Comparison of ENCODE assay signal across 9 mouse cellular contexts in the genomic region with DNA sequence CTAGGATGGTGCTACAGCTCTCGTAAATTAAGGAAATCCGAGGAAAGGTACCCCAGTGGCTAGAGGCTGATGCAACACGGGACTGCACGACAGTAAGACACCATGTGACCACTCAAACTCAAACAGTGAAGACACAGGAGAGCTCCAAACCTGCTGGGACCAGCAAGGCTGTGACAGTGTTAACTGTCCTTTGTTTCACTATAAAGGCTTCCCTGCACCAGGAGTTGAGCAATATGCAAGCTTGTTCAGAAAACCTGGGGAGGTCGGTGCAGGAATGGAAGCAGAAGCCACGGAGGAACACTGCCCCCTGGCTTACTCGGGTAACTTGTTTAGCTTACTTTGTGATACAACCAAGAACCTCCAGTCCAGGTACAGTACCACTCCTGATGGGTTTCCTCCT. TPM values are rescaled to one million over a fixed set of nuclear protein-coding genes. Genes with fewer than 3 reads are reported as not detected.
A peak's percentile ranks its signal among the peaks of the same experiment; 100 is the strongest.
DNase-seq lines count a peak whose midpoint lies in the region; TF ChIP-seq lines count a peak whose summit lies in the region.
"Had no signal": no experiment of that assay in that cellular context is flagged by ENCODE, and none has a peak within 500 bp of the region (broad histone marks: within the 10 kb centered on the region; RNA-seq: fewer than 3 reads in every experiment).

No protein-coding gene starts in this region.

- 14% methylated on average over 7 of the region's 7 CpGs for WGBS in bone marrow, adult 2 months

- H3K4me3 ChIP-seq in bone marrow, adult 2 months (replicated peaks; ENCODE audit: control insufficient read depth, low read depth, low read length), result peak overlapping the region; percentile 31

- H3K27ac ChIP-seq in bone marrow, adult 2 months (ENCODE audit: control insufficient read depth, insufficient read depth, low read depth, low read length, poor library complexity), result no peak overlapping the region

- no peak for TF ChIP-seq POLR2A in bone marrow, adult 2 months (IDR thresholded peaks at IDR 0.05; ENCODE audit: borderline replicate concordance, control insufficient read depth, low read depth, low read length)

- peak; percentile 33 for DNase-seq in adrenal gland, postnatal 14 days
- DNase-seq in adrenal gland, postnatal 4 days (ENCODE audit: low spot score in 2 of 2), result no peak
- peak; percentile 19 for DNase-seq in 3134 (ENCODE audit: extremely low read depth, insufficient read length, low spot score)
- peak; percentile 53 for DNase-seq in lung, postnatal 25 days (ENCODE audit: low spot score)
- no peak for DNase-seq in ovary, adult 18-20 months (ENCODE audit: low spot score)
- no peak for DNase-seq in frontal cortex, adult 2 months (ENCODE audit: extremely low spot score in 1 of 2, low spot score in 1 of 2)
- DNase-seq in gastrocnemius, adult 18-20 months (ENCODE audit: low spot score), result no peak
- DNase-seq: gastrocnemius, postnatal 14 days had no signal

- H3K4me1 ChIP-seq in bone marrow, adult 2 months (ENCODE audit: control insufficient read depth, insufficient read depth, low read length), result peaks cover 3% of the 10 kb centered on the region; the same call in 1 of the 2 replicates

- peak; percentile 65 for TF ChIP-seq CTCF in bone marrow, adult 2 months (IDR thresholded peaks at IDR 0.05; ENCODE audit: control insufficient read depth, insufficient read depth, low read length)

RNA-seq across cellular contexts. Expression of gene Sub1, which starts 40.4 kb away (rescaled TPM):
- 251 and 264 TPM in 2 replicates for total RNA-seq in adrenal gland, postnatal 14 days (2021)
- total RNA-seq in adrenal gland, postnatal 4 days (2021), result 100 to 1,000 TPM; 264 to 270 TPM
- polyA plus RNA-seq in bone marrow, adult 2 months (2011; ENCODE audit: insufficient read depth, insufficient read length, low replicate concordance, missing spikeins), result 140 and 276 TPM in 2 replicates
- polyA plus RNA-seq in frontal cortex, adult 2 months (2012; rRNA removed), result 225 and 234 TPM in 2 replicates
- 100 to 1,000 TPM in 1 of 2 experiments, 10 to 100 TPM in 1; 85.1 to 119 TPM for total RNA-seq in gastrocnemius, adult 18-20 months (2021)

Comparison
In these comparisons a context has a peak if more than half of its experiments do, and no peak if none do; other contexts are left out.
1. DNase-seq: peak in adrenal gland, postnatal 14 days (single experiment), 3134 (single experiment) and lung, postnatal 25 days (single experiment); none in adrenal gland, postnatal 4 days (0 of 2), ovary, adult 18-20 months (single experiment), frontal cortex, adult 2 months (0 of 2) and gastrocnemius, adult 18-20 months (single experiment).